Mouse (Mus musculus) adrenal gland, adult 18-20 months (tissue): ENCODE measurements around the gene Olfr1291-ps1. TPM values are rescaled to one million over a fixed set of nuclear protein-coding genes. Genes with fewer than 3 reads are reported as not detected.

ENCODE experiments used
- DNase-seq, 2 experiments: peaks; one replicate each; pipeline ENCODE4 v3.0.0; 2021 to 2022; ENCODE audit warnings: low spot score in 2 of 2
- long read RNA-seq, 2 experiments: library from polyadenylated mRNA; stranded (forward); transcript quantifications; one replicate each; pipeline ENCODE4 v2.0.0; 2021
- total RNA-seq, 2 experiments: library from RNA; stranded (reverse); gene quantifications; 1 replicate in 1 of 2; 2 replicates in 1 of 2; pipeline ENCODE4 v1.2.3; 2021

Olfr1291-ps1 gene
- not detected for total RNA-seq
- long read RNA-seq, experiment 1: 0 reads
- long read RNA-seq, experiment 2: 0 reads

DNA sequence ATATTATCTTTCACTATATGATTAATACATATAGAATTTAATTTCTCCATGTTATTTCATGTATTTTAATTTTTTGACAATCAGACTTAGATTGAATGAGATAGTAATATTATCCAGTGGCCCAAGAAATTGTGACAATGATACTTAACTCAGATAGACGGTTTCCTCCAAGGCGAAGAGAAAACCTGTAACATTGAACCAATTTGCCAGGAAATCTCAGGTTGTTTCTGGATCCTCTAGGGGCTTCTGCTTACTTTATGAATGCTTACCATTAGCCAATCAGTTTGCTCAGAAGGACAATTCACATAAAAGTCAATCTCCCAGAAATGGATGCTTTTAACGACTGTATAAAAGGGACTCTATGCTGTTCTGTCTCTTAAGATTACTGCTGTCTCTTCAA, at the start of gene Olfr1291-ps1:
Gene Olfr1291-ps1, plus strand, starts transcription at position 301 of the 400 bp plus-strand sequence.
- DNase-seq: no peak

DNA sequence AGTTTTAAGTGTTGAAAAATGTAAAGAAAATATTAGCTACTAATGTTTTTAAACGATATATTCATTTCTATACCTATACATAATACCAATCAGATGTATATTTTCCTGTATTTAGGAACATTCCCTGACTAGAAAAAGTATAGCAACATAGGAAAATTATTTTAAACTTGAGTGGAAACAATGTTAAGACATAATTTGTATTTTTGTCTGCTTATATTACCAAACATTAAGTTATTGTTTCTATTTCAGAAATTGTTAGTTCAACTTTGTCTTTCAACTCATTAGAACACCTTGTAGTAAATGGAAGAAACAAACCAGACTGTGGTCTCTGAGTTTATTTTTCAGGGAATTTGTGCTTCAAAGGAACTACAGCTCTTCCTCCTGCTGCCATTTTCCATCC, 48.1 kb upstream of the Olfr1291-ps1 start, which contains the start of gene Olfr1287:
Gene Olfr1287, plus strand, starts transcription at position 301 of the 400 bp plus-strand sequence.
- no peak for DNase-seq

DNA sequence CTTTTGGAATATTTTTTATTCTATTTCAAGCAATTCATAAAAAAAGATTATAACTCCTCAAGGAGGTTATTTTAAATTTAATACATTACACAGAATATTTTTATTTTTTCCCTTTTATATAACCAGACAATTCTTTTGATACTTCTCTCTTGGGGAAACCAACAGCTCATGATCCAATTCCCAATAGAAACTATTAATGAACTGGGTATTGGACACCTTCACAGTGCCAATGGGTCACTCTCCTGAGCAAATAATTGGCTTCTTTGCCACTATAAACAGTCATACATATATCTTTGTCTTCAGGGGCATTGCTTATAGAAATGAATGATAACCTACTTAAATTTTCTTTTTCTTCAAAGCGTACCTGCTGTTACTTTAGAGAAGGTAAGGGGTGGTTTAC, 23.2 kb upstream of the Olfr1291-ps1 start, which contains the start of gene Olfr1288:
Gene Olfr1288, plus strand, starts transcription at position 301 of the 400 bp plus-strand sequence.
- DNase-seq: no peak

DNA sequence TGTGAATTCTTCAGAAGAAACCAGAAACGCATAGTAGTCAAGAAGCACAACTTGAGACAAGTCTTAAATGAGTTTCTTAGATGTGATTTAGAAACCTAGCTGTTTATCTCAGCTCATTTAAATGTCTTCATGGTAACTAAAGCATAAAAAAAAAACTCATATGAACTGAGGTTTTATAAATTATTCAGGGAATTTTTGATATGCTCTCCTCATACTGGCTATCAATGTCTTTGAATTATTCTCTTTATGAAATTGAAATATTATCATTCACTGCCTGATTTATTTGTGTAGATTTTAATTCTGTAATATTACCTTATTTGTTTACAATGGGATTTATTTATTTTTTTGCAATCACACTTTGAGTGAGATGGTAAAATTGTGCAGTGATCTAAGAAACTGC, 16.5 kb upstream of the Olfr1291-ps1 start, which contains the start of gene Olfr1289:
Gene Olfr1289, plus strand, starts transcription at position 301 of the 400 bp plus-strand sequence.
- no peak for DNase-seq

DNA sequence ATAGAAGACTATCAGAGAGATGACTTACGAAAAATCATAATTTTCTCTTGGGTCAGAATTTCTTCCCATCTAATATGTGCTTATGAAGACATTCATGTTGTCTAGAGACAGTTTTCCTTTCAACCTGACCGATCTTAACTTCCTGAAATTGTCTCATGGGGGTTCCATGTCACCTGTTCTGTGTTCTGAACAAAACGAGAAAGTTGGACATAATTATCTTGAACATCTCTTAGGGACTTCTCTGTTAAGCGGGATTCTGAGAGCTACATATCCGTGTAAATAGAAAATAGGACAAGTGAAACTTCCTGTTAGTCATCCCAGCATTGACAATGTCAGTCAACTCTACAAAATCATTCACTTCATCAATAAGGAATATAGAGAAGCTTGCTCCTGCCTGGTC, 3.3 kb upstream of the Olfr1291-ps1 start, which contains the start of gene Olfr1290:
Gene Olfr1290, minus strand, starts transcription at position 101 of the 400 bp plus-strand sequence.
- no peak for DNase-seq

DNA sequence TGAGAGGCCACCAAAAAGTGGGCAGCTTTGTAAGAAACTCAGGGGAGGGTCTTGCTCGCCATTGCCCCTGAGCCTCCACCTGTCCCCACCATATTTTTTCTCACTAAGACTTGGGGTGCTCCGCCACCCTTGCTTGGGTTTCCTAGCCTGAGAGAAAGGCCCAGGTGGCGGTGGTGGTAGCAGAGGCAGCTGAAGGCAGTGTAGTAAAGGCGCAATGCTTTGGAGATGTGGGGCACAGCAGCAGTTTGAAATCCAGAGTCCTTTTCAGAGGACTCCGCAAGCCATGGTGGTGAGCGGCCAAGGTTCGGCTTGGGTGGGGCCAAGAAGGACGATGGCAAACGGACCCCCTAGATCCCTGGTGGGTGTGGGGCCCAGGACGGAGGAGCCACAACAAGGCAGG, 20.5 kb downstream of the Olfr1291-ps1 start:
- DNase-seq: no peak

DNA sequence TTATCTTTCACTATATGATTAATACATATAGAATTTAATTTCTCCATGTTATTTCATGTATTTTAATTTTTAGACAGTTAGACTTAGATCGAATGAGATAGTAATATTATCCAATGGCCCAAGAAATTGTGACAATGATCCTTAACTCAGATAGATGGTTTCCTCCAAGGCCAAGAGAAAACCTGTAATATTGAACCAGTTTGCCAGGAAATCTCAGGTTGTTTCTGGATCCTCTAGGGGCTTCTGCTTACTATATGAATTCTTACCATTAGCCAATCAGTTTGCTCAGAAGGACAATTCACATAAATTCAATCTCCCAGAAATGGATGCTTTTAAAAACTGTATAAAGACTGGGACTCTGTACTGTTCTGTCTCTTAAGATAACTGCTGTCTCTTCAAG, 27.9 kb downstream of the Olfr1291-ps1 start, which contains the start of gene Olfr1293-ps:
Gene Olfr1293-ps, plus strand, starts transcription at position 301 of the 400 bp plus-strand sequence.
- no peak for DNase-seq

DNA sequence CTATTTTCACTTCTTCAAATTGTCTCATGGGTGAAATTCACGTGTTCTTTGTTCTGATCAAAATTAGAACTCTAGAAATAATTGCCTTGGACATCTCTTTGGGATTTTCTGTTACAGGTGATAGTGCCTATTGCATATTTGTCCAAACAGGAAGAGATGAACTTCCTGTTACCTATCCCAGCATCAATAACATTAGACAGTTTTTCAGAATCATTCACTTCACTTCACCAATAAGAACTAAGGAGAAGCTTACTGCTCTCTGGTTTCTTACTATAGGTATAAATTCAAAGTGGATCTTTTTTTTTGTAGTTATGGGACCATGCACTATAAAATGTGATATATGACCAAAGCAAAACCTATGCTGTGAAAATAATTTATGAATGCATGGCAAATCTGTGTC, 43.2 kb downstream of the Olfr1291-ps1 start, which contains the start of gene Olfr1294:
Gene Olfr1294, minus strand, starts transcription at position 101 of the 400 bp plus-strand sequence.
- no peak for DNase-seq

Other genes with a start within 250 kb of the Olfr1291-ps1 start
- not detected for gene Olfr1276, start 242.7 kb upstream of the Olfr1291-ps1 start, total RNA-seq
- gene Olfr1277, start 223.1 kb upstream of the Olfr1291-ps1 start, total RNA-seq: not detected
- gene Olfr1278, start 207.0 kb upstream of the Olfr1291-ps1 start, total RNA-seq: not detected
- not detected for gene Olfr1279, start 196.5 kb upstream of the Olfr1291-ps1 start, total RNA-seq
- not detected for gene Olfr1280, start 183.2 kb upstream of the Olfr1291-ps1 start, total RNA-seq
- gene Olfr1281, start 170.7 kb upstream of the Olfr1291-ps1 start, total RNA-seq: not detected
- not detected for gene Olfr1282, start 161.1 kb upstream of the Olfr1291-ps1 start, total RNA-seq
- gene Olfr1283, start 130.4 kb upstream of the Olfr1291-ps1 start, total RNA-seq: not detected
- not detected for gene Olfr1284, start 121.7 kb upstream of the Olfr1291-ps1 start, total RNA-seq
- gene Olfr1286, start 74.1 kb upstream of the Olfr1291-ps1 start, total RNA-seq: not detected
- not detected for gene Olfr1287, start 48.0 kb upstream of the Olfr1291-ps1 start, total RNA-seq
- gene Olfr1288, start 23.1 kb upstream of the Olfr1291-ps1 start, total RNA-seq: not detected
- not detected for gene Olfr1289, start 16.4 kb upstream of the Olfr1291-ps1 start, total RNA-seq
- gene Olfr1290, start 3.4 kb upstream of the Olfr1291-ps1 start, total RNA-seq: not detected
- not detected for gene Olfr1293-ps, start 28.0 kb downstream of the Olfr1291-ps1 start, total RNA-seq
- not detected for gene Olfr1294, start 43.1 kb downstream of the Olfr1291-ps1 start, total RNA-seq
- not detected for gene Olfr1295, start 72.5 kb downstream of the Olfr1291-ps1 start, total RNA-seq
- not detected for gene Olfr1297, start 129.3 kb downstream of the Olfr1291-ps1 start, total RNA-seq
- gene Olfr1298, start 152.0 kb downstream of the Olfr1291-ps1 start, total RNA-seq: not detected
- gene Olfr1299, start 164.2 kb downstream of the Olfr1291-ps1 start, total RNA-seq: not detected